Mouse (Mus musculus) liver, adult 2 months (tissue): ENCODE measurements around the gene Prickle4.

Experiments
- CTCF ChIP-seq: fragments of 200-500 bp; IDR thresholded peaks from 2 replicates; pipeline ENCODE4 v1.5.1; 2011; ENCODE audit warnings: low read depth, low read length, control low read depth
- POLR2A ChIP-seq: fragments of 200-500 bp; IDR thresholded peaks from 2 replicates; pipeline ENCODE4 v1.6.1; 2011; ENCODE audit warnings: low read length, control low read depth; ENCODE audit not compliant: insufficient read depth; ENCODE audit errors: extremely low read depth

GRCm38 (mm10) chr17:47672311-47673111 is 22.0 kb downstream of the Prickle4 start:
- TF ChIP-seq CTCF = no peak
- no peak for TF ChIP-seq POLR2A
